Mouse (Mus musculus): ENCODE data around the gene Nfs1. TPM values are rescaled to one million over a fixed set of nuclear protein-coding genes. Genes with fewer than 3 reads are reported as not detected.
A peak's percentile ranks its signal among the peaks of the same experiment; 100 is the strongest.

Gene Nfs1
- polyA plus RNA-seq, 1 experiment from 2014 or later: 50.2 TPM

DNA sequence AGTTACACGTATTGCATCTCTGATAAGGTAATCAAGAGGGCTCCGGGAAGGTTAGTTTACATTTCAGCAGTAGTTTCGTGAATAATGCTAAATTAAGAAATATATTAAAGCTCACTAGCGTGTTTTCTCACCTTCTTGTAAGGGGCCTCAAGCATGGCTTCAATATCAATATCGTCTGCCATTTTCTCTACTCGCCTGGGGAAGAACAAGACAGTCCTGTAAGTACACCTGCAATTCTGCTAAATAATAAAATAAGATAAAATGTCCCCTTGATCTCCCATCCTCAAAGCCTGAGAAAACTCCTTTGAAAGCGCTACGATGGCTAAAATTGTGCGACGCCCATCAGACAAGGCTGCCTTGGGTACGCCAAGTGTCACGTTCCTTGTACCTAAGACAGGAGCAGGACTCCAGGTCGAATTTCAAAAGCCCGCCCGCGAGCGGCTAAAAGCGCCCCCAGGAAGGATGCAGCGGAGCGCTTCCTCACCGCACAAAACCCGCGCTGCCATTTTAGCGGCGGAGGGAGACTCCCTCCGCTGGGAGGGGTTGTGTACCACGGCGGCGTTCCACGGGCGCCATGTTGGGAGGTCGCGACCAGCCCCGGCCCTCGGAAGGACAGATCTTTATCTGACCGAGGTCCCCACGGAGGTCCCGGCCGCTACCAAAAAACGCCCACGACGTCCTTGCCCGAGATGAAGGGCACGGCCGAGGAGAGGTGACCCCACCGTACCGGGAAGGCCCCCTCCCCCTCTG lies 35.2 kb upstream of the Nfs1 start:
- ATAC-seq (replicated peaks; ENCODE audit: low FRiP score): peak; percentile 61
- Histone ChIP-seq H3K9me3 (replicated peaks) (no peaks in the 10 kb centered on the region), H3K4me2 (peak overlapping the region; percentile 73), H3K4me3 (replicated peaks) (peak overlapping the region; percentile 96), H3K27ac (peak overlapping the region; percentile 95), H3K27me3 (no peaks in the 10 kb centered on the region), H3K9ac (peak overlapping the region; percentile 100), H3K4me1 (peaks cover 24% of the 10 kb centered on the region), H3K36me3 (peaks cover 33% of the 10 kb centered on the region)
- 1% methylated on average over 47 of the region's 47 CpGs for WGBS

DNA sequence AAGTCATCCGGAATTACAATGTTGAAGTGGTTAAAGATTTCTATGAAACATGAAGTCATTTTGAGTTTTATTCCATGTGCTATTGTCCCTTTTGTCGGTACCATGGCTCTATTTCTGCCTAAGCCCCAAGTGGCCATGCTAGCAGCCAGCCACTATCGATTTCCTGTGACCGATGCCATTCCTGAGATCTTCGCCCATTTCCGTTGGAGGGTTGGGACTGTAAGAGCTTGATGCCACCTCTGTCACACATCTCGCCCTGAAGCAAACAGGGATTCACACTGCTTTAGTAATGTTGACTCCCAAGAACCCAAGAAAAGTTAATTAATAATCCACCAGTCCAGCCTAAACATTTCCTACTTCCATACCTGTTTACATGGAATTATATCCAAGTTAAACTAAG lies 33.7 kb upstream of the Nfs1 start:
- peaks cover 46% of the 10 kb centered on the region for H3K36me3 ChIP-seq
- H3K4me1 ChIP-seq: peaks cover 24% of the 10 kb centered on the region
- no peaks in the 10 kb centered on the region for H3K27me3 ChIP-seq
- H3K27ac ChIP-seq: no peak overlapping the region
- H3K4me3 ChIP-seq (replicated peaks): peak overlapping the region; percentile 96
- H3K9ac ChIP-seq: no peak overlapping the region
- WGBS: 61% methylated on average over 7 of the region's 7 CpGs
- no peak for ATAC-seq (replicated peaks; ENCODE audit: low FRiP score)
- H3K4me2 ChIP-seq: peak overlapping the region; percentile 73
- H3K9me3 ChIP-seq (replicated peaks): no peaks in the 10 kb centered on the region

DNA sequence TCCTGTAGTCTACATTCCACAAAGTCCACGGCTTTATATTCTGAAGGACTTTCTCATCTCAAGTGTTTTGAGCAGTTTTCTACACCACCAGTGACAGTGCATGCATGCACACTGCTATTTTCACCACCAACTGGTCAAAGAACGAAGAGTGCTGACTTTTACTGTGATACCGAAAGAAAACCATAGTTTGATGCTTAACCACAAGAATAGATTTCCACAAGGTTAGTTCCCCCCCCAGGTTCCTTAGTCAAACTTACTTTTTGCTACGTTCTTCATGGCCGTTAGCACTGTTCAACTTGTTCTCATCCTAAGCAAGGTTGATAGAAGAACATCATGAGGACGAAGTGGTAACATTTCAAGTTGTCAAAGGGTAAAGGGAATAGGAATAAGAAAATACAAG lies 33.1 kb upstream of the Nfs1 start:
- peak overlapping the region; percentile 17; the same call in 1 of the 2 replicates for H3K4me3 ChIP-seq (replicated peaks)
- ATAC-seq (replicated peaks; ENCODE audit: low FRiP score): no peak
- peaks cover 52% of the 10 kb centered on the region for H3K36me3 ChIP-seq

DNA sequence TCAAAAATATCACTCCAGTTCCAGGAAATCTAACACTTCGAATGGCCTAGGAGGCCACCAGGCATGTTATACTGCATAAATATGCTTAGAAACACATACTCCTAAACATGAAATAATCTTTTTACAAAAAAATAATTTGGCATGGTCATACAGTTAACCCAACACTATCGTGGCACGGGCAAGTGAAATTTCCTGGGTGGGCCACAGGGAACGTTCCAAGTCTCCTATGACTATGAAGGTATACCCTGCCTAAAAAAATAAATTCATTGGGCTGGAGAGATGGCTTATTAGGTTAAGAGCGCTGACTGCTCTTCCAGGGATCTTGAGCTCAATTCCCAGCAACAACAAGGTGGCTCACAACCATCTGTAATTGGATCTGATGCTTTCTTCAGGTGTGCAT lies 22.6 kb upstream of the Nfs1 start:
- 95% methylated on average over 5 of the region's 5 CpGs for WGBS
- no peak for ATAC-seq (replicated peaks; ENCODE audit: low FRiP score)
- no peak overlapping the region for H3K27ac ChIP-seq

More for the DNA sequence above, 33.1 kb upstream of the Nfs1 start:
- H3K9me3 ChIP-seq (replicated peaks): no peaks in the 10 kb centered on the region
- no peaks in the 10 kb centered on the region for H3K27me3 ChIP-seq
- H3K4me2 ChIP-seq: 0 out of 2 replicates have a peak overlapping the region, but pooled peaks have one; percentile 1
- H3K9ac ChIP-seq: no peak overlapping the region
- peaks cover 24% of the 10 kb centered on the region for H3K4me1 ChIP-seq
- 82% methylated on average over 6 of the region's 6 CpGs for WGBS
- no peak overlapping the region for H3K27ac ChIP-seq

DNA sequence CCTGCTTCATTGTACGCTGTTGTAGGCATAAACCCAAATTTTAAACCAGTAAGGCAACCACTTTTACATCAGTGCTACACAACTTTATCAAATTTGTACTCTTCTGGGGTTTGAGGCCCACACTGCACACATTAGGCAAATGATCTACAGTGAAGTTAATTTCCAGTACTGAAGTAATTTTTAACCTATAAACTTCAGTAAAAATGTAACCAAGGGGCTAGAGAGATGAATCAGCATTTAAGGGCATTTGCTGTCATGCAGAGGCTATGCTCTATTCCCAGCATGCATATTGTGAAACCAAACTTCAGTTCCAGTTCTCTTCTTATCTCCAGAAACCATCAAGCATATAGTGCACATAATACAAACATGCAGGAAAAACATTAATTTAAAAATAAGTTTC lies 21.5 kb upstream of the Nfs1 start:
- ATAC-seq (replicated peaks; ENCODE audit: low FRiP score): no peak
- no peak overlapping the region for H3K27ac ChIP-seq
- H3K36me3 ChIP-seq: peaks cover 88% of the 10 kb centered on the region
- no peak overlapping the region for H3K4me2 ChIP-seq
- H3K27me3 ChIP-seq: no peaks in the 10 kb centered on the region
- H3K9ac ChIP-seq: no peak overlapping the region
- WGBS: 98% methylated on average over 1 of the region's 1 CpGs
- H3K4me3 ChIP-seq (replicated peaks): no peak overlapping the region
- no peaks in the 10 kb centered on the region for H3K4me1 ChIP-seq
- H3K9me3 ChIP-seq (replicated peaks): no peaks in the 10 kb centered on the region

More for the DNA sequence above, 22.6 kb upstream of the Nfs1 start:
- no peak overlapping the region for H3K4me3 ChIP-seq (replicated peaks)
- H3K9me3 ChIP-seq (replicated peaks): no peaks in the 10 kb centered on the region
- H3K4me2 ChIP-seq: no peak overlapping the region
- no peak overlapping the region for H3K9ac ChIP-seq
- no peaks in the 10 kb centered on the region for H3K4me1 ChIP-seq
- peaks cover 92% of the 10 kb centered on the region for H3K36me3 ChIP-seq
- no peaks in the 10 kb centered on the region for H3K27me3 ChIP-seq

DNA sequence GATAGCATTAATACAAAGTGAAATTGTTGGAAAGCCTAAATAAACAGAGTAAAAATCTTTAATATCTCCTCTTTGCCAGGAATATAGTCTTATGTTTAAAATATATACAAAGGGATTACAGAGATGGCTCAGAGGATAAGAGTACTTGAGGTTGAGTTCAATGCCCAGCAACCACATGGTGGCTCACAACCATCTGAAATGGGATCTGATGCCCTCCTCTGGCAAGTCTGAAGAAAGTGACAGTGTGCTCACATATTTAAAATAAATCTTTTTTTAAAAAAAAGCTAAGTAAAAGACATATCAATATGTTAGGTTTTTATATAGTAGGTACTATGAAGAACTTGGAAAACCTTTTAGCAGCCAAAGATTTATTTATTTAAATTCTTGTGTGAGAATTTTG lies 7.6 kb upstream of the Nfs1 start:
- H3K27ac ChIP-seq: no peak overlapping the region
- H3K9ac ChIP-seq: no peak overlapping the region
- no peak overlapping the region for H3K4me3 ChIP-seq (replicated peaks)
- no peak overlapping the region for H3K4me2 ChIP-seq
- H3K27me3 ChIP-seq: no peaks in the 10 kb centered on the region
- H3K36me3 ChIP-seq: peaks cover 84% of the 10 kb centered on the region
- no peak for ATAC-seq (replicated peaks; ENCODE audit: low FRiP score)
- H3K9me3 ChIP-seq (replicated peaks): no peaks in the 10 kb centered on the region
- no peaks in the 10 kb centered on the region for H3K4me1 ChIP-seq

DNA sequence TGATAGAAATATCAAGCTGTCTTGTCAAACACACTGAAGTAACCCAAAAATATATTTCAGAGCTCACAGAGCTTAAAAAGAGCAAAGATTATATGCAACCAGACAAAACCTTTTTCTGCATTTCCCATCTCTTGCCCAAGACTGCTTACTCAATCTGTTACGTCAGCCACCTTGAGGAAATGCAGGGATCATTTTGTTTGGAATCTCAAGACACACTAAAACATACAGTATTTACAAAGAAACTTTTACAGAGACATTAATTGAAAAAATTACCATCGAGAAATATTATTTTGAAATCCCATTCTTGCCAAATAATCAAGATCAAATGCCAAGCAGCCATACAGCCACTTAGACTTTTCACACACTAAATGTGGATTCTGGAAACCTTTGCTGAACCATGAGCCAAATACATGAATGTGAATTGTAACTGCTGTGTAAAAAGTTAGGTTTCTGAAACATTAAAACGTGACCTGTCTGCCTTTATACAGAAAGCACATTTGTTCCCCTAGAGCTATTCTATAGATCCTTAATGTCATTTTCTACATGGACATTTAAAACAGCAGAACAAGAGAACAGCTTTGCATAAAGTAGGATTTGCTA lies 3.4 kb upstream of the Nfs1 start:
- no peak overlapping the region for H3K4me3 ChIP-seq (replicated peaks)
- no peaks in the 10 kb centered on the region for H3K27me3 ChIP-seq
- H3K9ac ChIP-seq: no peak overlapping the region
- H3K27ac ChIP-seq: no peak overlapping the region
- H3K4me2 ChIP-seq: no peak overlapping the region
- ATAC-seq (replicated peaks; ENCODE audit: low FRiP score): no peak
- WGBS: 91% methylated on average over 3 of the region's 3 CpGs
- H3K4me1 ChIP-seq: peaks cover 12% of the 10 kb centered on the region
- peaks cover 60% of the 10 kb centered on the region for H3K36me3 ChIP-seq
- no peaks in the 10 kb centered on the region for H3K9me3 ChIP-seq (replicated peaks)

DNA sequence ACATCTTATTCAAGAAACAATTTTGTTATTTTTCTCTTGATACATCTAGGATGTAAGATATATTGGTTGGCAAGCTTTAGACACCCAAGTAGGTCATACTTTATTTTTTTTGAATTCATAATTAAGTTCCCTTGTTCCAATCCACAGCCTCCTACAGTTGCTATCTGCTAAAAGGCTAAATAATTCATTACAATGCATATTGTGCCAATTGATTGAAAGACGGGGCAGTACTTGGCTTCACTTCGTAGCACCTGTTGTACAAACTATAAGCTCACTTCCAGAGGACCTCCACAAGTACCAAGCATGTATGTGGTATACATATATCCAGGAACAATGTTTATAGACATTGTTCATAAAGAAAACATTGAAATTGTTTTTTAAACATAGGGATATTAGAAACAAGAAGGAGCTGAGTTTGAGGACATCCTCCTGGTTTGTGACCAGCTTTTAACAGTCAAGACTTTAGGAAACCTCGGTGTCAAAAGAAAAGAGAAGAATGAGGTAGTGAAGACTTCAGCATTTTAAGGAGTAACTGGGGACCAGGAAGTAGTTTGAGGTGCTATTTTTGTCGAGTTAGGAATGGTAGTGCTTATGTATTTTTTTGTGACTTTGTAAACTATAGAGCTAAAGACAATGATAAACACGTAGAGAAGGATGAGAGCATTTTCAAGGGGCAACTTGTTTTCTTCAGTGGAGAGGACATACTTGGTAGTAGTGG lies 2.4 kb upstream of the Nfs1 start:
- H3K4me2 ChIP-seq: no peak overlapping the region
- WGBS: 75% methylated on average over 5 of the region's 5 CpGs
- no peak overlapping the region for H3K27ac ChIP-seq
- H3K4me1 ChIP-seq: peaks cover 12% of the 10 kb centered on the region
- no peak for ATAC-seq (replicated peaks; ENCODE audit: low FRiP score)
- no peak overlapping the region for H3K4me3 ChIP-seq (replicated peaks)
- H3K9ac ChIP-seq: no peak overlapping the region
- no peaks in the 10 kb centered on the region for H3K27me3 ChIP-seq
- H3K36me3 ChIP-seq: peaks cover 55% of the 10 kb centered on the region
- H3K9me3 ChIP-seq (replicated peaks): no peaks in the 10 kb centered on the region

DNA sequence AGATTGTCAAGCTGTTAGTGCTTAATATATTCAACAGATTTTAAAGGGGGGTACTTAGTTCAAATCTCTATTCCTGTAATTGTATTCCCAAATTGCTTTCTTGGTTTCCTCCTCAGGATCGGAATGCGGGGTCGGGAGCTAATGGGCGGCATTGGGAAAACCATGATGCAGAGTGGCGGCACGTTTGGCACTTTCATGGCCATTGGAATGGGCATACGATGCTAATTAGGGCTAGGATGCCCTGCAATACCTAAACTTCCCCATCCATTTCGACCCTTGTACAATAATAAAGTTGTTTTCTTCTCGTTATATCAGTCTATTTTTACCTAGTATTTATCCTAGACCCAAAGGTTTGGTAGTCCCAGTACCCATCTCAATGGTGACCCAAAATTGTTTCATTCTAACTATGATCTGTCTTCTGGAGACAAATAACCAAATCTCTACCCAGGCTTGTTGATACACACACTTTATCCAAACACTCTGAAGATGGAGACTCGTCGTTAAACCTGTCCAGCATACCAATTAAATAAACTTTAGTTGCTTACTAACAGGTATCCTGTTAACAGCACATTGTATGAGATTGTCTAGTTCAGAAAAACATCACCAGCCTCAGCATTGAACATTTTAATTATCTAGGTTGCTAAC lies 1.6 kb upstream of the Nfs1 start:
- Histone ChIP-seq H3K36me3 (peaks cover 53% of the 10 kb centered on the region), H3K4me2 (peak overlapping the region; percentile 72), H3K9ac (no peak overlapping the region), H3K27me3 (no peaks in the 10 kb centered on the region), H3K27ac (no peak overlapping the region), H3K9me3 (replicated peaks) (no peaks in the 10 kb centered on the region), H3K4me3 (replicated peaks) (peak overlapping the region; percentile 66), H3K4me1 (peaks cover 12% of the 10 kb centered on the region)
- no peak for ATAC-seq (replicated peaks; ENCODE audit: low FRiP score)
- WGBS: 53% methylated on average over 11 of the region's 11 CpGs

DNA sequence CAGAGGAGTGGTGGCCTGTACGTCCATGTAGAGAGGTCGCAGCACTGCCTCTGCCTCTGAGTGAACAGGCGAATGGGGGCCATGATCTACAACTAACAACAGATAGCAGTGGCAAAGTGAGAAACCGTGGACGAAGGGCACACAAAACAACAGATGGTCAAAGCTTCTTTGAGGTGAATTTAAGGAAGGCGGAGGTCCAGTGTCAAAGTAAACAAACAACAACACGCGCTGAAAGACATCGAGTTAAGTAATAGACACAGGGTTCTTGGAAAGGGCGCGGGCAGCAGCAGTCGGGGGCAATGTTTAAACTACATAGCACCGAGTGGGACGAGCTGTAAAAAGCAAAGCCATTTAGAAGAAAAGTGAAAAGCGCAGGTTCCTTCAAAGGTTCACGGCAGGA lies 619 bp downstream of the Nfs1 start:
- Histone ChIP-seq H3K36me3 (peaks cover 51% of the 10 kb centered on the region), H3K4me1 (peaks cover 12% of the 10 kb centered on the region), H3K9ac (peak overlapping the region; percentile 81), H3K4me2 (peak overlapping the region; percentile 72), H3K9me3 (replicated peaks) (no peaks in the 10 kb centered on the region), H3K27ac (peak overlapping the region; percentile 94), H3K4me3 (replicated peaks) (peak overlapping the region; percentile 66), H3K27me3 (no peaks in the 10 kb centered on the region)
- 2% methylated on average over 16 of the region's 16 CpGs for WGBS
- no peak for ATAC-seq (replicated peaks; ENCODE audit: low FRiP score)

DNA sequence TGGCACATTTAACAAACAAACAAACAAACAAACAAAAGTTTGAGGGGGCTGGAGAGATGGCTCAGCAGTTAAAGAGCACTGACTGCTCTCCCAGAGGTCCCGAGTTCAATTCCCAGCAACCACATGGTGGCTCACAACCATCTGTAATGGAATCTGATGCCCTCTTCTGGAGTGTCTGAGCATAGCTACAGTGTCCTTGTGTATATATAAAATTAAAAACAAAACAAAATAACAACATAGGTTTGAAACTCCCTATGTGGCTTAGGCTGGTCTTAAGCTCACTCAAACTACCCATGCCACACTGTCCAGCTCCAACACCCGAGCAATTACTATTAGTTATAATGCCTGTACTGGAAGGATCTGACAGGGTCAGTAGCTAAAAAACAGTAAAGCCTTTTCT lies 1.2 kb downstream of the Nfs1 start:
- Histone ChIP-seq H3K27ac (no peak overlapping the region), H3K27me3 (no peaks in the 10 kb centered on the region), H3K4me1 (peaks cover 12% of the 10 kb centered on the region), H3K9me3 (replicated peaks) (no peaks in the 10 kb centered on the region), H3K9ac (peak overlapping the region; percentile 81), H3K4me3 (replicated peaks) (peak overlapping the region; percentile 66), H3K36me3 (peaks cover 46% of the 10 kb centered on the region), H3K4me2 (peak overlapping the region; percentile 72)
- 72% methylated on average over 2 of the region's 2 CpGs for WGBS
- no peak for ATAC-seq (replicated peaks; ENCODE audit: low FRiP score)

DNA sequence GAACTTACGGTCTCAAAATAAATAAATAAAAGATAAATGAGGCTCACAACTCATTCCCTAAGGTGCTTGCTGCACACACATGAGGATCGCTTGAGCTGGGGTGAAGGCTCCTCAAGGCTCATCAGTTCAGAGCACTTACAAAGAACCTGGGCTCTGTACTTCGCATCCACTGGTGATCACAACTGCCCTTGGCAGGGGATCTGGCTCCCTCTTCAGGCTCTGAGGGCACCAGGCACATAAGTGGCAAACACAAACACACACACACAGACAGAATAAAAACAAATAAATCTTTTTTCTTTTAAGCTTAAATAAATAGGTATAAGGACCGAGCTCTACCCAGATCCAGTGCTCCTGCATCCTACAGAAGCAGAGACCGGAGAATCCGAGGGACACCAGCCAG lies 8.3 kb downstream of the Nfs1 start:
- H3K9ac ChIP-seq: no peak overlapping the region
- no peaks in the 10 kb centered on the region for H3K9me3 ChIP-seq (replicated peaks)
- peaks cover 54% of the 10 kb centered on the region for H3K36me3 ChIP-seq
- H3K27ac ChIP-seq: no peak overlapping the region
- H3K4me2 ChIP-seq: no peak overlapping the region
- WGBS: 86% methylated on average over 6 of the region's 6 CpGs
- no peaks in the 10 kb centered on the region for H3K4me1 ChIP-seq
- H3K27me3 ChIP-seq: no peaks in the 10 kb centered on the region
- ATAC-seq (replicated peaks; ENCODE audit: low FRiP score): no peak
- H3K4me3 ChIP-seq (replicated peaks): no peak overlapping the region

Data from kidney, embryonic 15.5 days (tissue).